Mouse (Mus musculus): ENCODE results near the gene G0s2. TPM values are rescaled to one million over a fixed set of nuclear protein-coding genes. Genes with fewer than 3 reads are reported as not detected.

Gene G0s2
- total and polyA plus RNA-seq, 2 experiments from 2014 or later, result 93.3 to 122 TPM

DNA sequence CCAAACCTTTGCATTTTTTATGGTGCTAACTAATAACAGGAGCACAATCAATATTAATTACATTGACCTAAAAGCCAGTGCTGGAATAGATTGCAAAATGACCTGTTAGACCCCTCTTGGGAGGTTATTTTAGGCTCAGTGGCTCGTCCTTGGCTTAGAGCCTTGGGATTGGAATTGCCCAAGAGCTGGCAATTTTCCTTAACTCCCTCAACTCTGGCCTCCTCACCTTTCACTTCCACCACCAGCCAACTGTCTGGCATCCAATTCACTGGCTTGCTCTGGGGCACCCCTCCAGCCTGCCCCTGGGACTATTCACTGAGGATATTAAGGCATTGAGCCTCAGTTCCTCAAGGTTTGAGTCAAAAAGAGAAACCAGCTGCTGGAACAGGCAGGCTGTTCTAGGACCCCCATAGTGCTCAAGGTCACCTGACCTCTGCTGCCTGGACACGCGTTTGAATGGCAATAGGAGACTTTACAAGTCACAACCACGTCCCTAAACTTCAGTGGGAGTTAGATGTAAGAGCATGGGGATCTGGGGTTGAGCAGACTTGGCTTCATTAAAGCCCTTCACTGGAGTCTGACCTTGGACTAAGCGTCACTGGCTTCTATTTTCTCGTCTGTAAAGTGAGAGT, 5.5 kb upstream of the G0s2 start:
- Histone ChIP-seq H3K4me2 (ENCODE audit: low read depth, low read length) (no peak overlapping the region), H3K27ac (ENCODE audit: low read depth) (no peak overlapping the region), H3K9ac (replicated peaks; ENCODE audit: low read depth, low read length) (no peak overlapping the region), H3K27me3 (ENCODE audit: control insufficient read depth, insufficient read depth, low read length) (no peaks in the 10 kb centered on the region), H3K4me3 (ENCODE audit: low read depth, low read length) (no peak overlapping the region), H3K4me1 (ENCODE audit: control insufficient read depth, insufficient read depth) (peaks cover 7% of the 10 kb centered on the region), H3K36me3 (replicated peaks; ENCODE audit: control insufficient read depth, insufficient read depth, low read length) (no peaks in the 10 kb centered on the region), H3K9me3 (replicated peaks; ENCODE audit: control insufficient read depth, low read length) (no peaks in the 10 kb centered on the region)
- no peak for TF ChIP-seq EP300 (IDR thresholded peaks at IDR 0.05; ENCODE audit: low read depth)
- no peak for TF ChIP-seq CTCF (IDR thresholded peaks at IDR 0.05; ENCODE audit: low read depth)
- ATAC-seq (ENCODE audit: insufficient read depth, low read depth), result no peak
- DNase-seq (ENCODE audit: low spot score), result no peak
- WGBS, result 44% methylated on average over 6 of the region's 6 CpGs

DNA sequence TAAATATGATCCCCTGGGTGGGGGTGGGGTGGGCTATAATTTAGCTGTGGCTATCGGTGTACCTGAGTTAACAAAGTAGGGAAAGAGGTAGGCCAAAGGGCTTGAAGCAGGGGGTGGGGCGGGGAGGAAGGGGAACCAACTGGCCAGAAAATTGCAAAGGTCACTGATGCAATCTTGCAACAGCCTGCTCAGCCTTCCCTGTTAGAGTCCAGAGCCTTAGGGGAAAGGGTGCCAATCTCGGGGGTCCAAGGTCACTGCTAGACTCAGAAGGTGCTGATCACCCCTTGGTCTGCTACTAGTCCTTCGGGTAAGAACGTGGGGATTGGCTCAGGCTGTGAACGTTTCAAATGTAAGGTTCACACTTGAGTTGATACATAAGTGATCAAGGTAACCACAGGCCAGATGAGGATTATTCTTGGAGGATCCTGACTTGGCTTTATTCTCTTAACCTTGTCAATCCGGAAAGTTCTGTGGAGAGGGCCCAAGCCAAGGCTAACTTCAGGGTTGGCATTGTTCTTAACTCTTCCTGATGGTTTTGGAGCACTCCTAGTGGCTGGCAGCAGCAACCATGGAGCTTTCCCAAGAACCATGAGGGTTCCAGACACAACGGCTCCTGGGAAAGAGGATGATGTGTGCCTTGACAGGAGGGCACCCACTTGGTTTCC, 1.5 kb upstream of the G0s2 start:
- H3K9me3 ChIP-seq (replicated peaks; ENCODE audit: control insufficient read depth, low read length), result no peaks in the 10 kb centered on the region
- H3K27me3 ChIP-seq (ENCODE audit: control insufficient read depth, insufficient read depth, low read length), result no peaks in the 10 kb centered on the region
- H3K4me3 ChIP-seq (ENCODE audit: low read depth, low read length), result no peak overlapping the region
- WGBS, result 77% methylated on average over 8 of the region's 8 CpGs
- ATAC-seq (ENCODE audit: insufficient read depth, low read depth) (no peak), DNase-seq (ENCODE audit: low spot score) (no peak)
- no peaks in the 10 kb centered on the region for H3K36me3 ChIP-seq (replicated peaks; ENCODE audit: control insufficient read depth, insufficient read depth, low read length)
- H3K9ac ChIP-seq (replicated peaks; ENCODE audit: low read depth, low read length), result no peak overlapping the region
- TF ChIP-seq CTCF (IDR thresholded peaks at IDR 0.05; ENCODE audit: low read depth) (no peak), EP300 (IDR thresholded peaks at IDR 0.05; ENCODE audit: low read depth) (no peak)
- H3K4me2 ChIP-seq (ENCODE audit: low read depth, low read length), result no peak overlapping the region
- H3K4me1 ChIP-seq (ENCODE audit: control insufficient read depth, insufficient read depth), result peaks cover 7% of the 10 kb centered on the region
- H3K27ac ChIP-seq (ENCODE audit: low read depth), result no peak overlapping the region

DNA sequence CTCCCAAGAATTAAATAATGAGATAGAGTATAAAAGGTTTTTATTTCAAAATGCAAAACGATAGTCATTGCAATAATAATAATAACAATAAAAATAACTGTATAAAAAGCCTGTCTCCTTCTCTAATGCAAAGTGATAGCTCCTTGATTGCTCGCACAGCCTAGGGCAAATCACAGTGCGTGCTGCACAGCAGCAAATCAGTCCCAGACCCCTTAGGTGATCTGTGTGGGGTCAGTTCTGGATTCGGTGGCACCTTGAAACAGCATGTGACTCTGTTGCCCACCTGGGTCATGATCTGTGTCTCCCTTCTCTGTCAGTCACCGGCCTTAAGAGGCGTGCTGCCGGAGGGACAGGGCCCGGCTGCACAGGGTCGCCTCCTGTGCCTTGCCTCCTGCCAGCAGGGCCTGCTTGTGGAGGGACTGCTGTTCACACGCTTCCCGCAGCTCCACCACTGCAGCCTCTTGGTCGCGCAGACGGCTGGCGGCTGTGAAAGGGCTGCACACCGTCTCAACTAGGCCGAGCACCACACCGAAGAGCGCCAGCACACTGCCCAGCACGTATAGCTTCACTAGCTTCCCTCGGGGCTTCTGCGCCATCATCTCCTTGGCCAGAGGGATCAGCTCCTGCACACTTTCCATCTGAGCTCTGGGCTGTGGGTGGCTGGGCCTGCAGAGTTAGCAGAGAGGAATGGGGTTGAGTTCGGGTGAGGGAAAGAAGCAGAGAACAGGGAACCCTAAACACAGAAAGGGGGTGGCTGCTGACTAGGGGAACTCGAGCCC, 691 bp downstream of the G0s2 start:
- Histone ChIP-seq H3K27ac (ENCODE audit: low read depth) (peak overlapping the region; percentile 94), H3K36me3 (replicated peaks; ENCODE audit: control insufficient read depth, insufficient read depth, low read length) (no peaks in the 10 kb centered on the region), H3K4me2 (ENCODE audit: low read depth, low read length) (peak overlapping the region; percentile 67), H3K4me1 (ENCODE audit: control insufficient read depth, insufficient read depth) (no peaks in the 10 kb centered on the region; the same call in 1 of the 2 replicates), H3K9me3 (replicated peaks; ENCODE audit: control insufficient read depth, low read length) (no peaks in the 10 kb centered on the region), H3K9ac (replicated peaks; ENCODE audit: low read depth, low read length) (peak overlapping the region; percentile 83), H3K27me3 (ENCODE audit: control insufficient read depth, insufficient read depth, low read length) (no peaks in the 10 kb centered on the region), H3K4me3 (ENCODE audit: low read depth, low read length) (peak overlapping the region; percentile 61)
- 12% methylated on average over 24 of the region's 24 CpGs for WGBS
- DNase-seq (ENCODE audit: low spot score), result no peak
- peak; percentile 34 for ATAC-seq (ENCODE audit: insufficient read depth, low read depth)
- TF ChIP-seq EP300 (IDR thresholded peaks at IDR 0.05; ENCODE audit: low read depth), result no peak
- no peak for TF ChIP-seq CTCF (IDR thresholded peaks at IDR 0.05; ENCODE audit: low read depth)

DNA sequence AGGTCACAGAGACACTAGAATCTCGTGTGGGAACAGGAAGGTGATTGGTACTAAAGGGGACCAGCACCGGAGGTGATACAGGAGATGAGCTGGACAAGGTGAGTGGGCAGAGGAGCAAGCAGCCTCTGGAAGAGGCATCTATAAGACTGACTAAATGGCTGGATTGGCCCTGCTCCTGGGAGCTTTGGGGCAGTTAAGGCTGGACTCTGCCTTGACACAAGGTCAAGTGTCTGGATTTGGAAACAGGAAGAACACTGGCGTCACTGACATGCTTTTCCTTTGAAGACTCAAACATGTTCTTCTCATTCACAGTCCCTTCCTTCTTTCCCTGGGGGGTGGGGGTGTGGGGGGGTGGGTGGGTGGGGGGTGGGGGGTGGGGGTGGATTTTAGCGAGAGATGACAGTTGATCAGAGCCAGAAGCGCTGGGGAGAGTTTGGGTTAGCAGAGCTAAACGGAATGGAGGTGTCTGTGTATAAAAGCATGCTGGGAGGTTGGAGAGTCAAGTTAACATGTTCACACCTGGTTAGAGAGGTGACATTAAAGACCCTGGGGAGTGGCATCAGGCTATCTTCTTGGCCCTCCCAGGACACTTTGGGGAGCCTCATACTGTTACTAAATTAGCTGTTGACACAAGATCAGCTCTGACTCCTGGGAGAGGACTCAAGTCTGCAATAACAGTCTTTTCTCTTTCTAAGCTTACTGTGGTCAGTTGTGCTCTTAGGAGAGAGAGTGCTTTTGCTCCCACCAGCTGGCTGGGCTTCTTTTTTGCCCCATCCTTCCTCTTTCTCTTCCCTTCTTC, 1.9 kb downstream of the G0s2 start:
- ATAC-seq (ENCODE audit: insufficient read depth, low read depth), result no peak
- no peak for DNase-seq (ENCODE audit: low spot score)
- Histone ChIP-seq H3K27ac (ENCODE audit: low read depth) (peak overlapping the region; percentile 94), H3K9ac (replicated peaks; ENCODE audit: low read depth, low read length) (peak overlapping the region; percentile 83; the same call in 1 of the 2 replicates), H3K4me3 (ENCODE audit: low read depth, low read length) (peak overlapping the region; percentile 61), H3K36me3 (replicated peaks; ENCODE audit: control insufficient read depth, insufficient read depth, low read length) (no peaks in the 10 kb centered on the region), H3K9me3 (replicated peaks; ENCODE audit: control insufficient read depth, low read length) (no peaks in the 10 kb centered on the region), H3K4me2 (ENCODE audit: low read depth, low read length) (peak overlapping the region; percentile 67), H3K4me1 (ENCODE audit: control insufficient read depth, insufficient read depth) (no peaks in the 10 kb centered on the region; the same call in 1 of the 2 replicates), H3K27me3 (ENCODE audit: control insufficient read depth, insufficient read depth, low read length) (no peaks in the 10 kb centered on the region)
- TF ChIP-seq EP300 (IDR thresholded peaks at IDR 0.05; ENCODE audit: low read depth) (no peak), CTCF (IDR thresholded peaks at IDR 0.05; ENCODE audit: low read depth) (no peak)
- WGBS, result 32% methylated on average over 6 of the region's 6 CpGs

DNA sequence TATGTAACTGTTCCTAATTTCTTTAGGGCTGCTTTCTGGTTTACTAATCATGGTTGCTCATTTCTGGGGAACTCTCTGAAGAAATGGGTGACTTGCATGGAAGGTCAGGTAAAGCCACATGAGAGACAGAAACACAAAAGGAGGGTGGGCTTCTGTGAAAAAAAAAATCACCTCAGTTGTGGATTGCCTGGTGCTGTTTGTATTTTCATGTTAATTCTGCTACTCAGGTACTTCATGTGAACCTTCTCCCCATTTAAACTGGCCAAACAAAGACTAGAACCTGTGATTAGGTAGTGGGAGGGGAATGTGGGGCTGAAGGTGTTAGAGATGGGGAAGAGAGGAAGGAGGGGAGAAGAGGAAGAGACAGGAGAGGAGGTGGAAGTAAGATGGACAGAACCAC, 7.3 kb downstream of the G0s2 start:
- Histone ChIP-seq H3K27me3 (ENCODE audit: control insufficient read depth, insufficient read depth, low read length) (no peaks in the 10 kb centered on the region), H3K9me3 (replicated peaks; ENCODE audit: control insufficient read depth, low read length) (no peaks in the 10 kb centered on the region), H3K36me3 (replicated peaks; ENCODE audit: control insufficient read depth, insufficient read depth, low read length) (no peaks in the 10 kb centered on the region), H3K9ac (replicated peaks; ENCODE audit: low read depth, low read length) (no peak overlapping the region), H3K4me1 (ENCODE audit: control insufficient read depth, insufficient read depth) (peaks cover 8% of the 10 kb centered on the region), H3K4me2 (ENCODE audit: low read depth, low read length) (no peak overlapping the region), H3K27ac (ENCODE audit: low read depth) (no peak overlapping the region), H3K4me3 (ENCODE audit: low read depth, low read length) (no peak overlapping the region)
- DNase-seq (ENCODE audit: low spot score) (no peak), ATAC-seq (ENCODE audit: insufficient read depth, low read depth) (no peak)
- no peak for TF ChIP-seq CTCF (IDR thresholded peaks at IDR 0.05; ENCODE audit: low read depth)
- TF ChIP-seq EP300 (IDR thresholded peaks at IDR 0.05; ENCODE audit: low read depth), result no peak

All from heart, postnatal 0 days (tissue).